Mouse (Mus musculus) stomach, embryonic 15.5 days (tissue): ENCODE measurements around the gene Foxp1. TPM values are rescaled to one million over a fixed set of nuclear protein-coding genes. Genes with fewer than 3 reads are reported as not detected.

Source experiments
- ATAC-seq: fragments of 200-750 bp; cut with Nextera tagmentation; 2 replicates; pipeline ENCODE4 v1.8.0; 2017; ENCODE audit warnings: low read depth, moderate number of reproducible peaks, moderate TSS enrichment; ENCODE audit not compliant: insufficient read depth, low FRiP score
- H3K27ac ChIP-seq: fragments of 300-500 bp; sonication (generic); 2 replicates; pipeline ENCODE4 v1.5.1; 2015; ENCODE audit warnings: mild to moderate bottlenecking, inconsistent platforms
- H3K27me3 ChIP-seq: fragments of 300-500 bp; sonication (generic); replicated peaks from 2 replicates; pipeline ENCODE4 v1.6.1; 2015; ENCODE audit warnings: inconsistent platforms
- H3K36me3 ChIP-seq: fragments of 300-500 bp; sonication (generic); 2 replicates; pipeline ENCODE4 v1.6.1; 2015; ENCODE audit warnings: inconsistent platforms
- H3K4me1 ChIP-seq: fragments of 300-500 bp; sonication (generic); 2 replicates; pipeline ENCODE4 v1.6.1; 2015; ENCODE audit warnings: inconsistent platforms
- H3K4me2 ChIP-seq: fragments of 300-500 bp; sonication (generic); 2 replicates; pipeline ENCODE4 v1.6.1; 2015; ENCODE audit warnings: mild to moderate bottlenecking, inconsistent platforms
- H3K4me3 ChIP-seq: fragments of 300-500 bp; sonication (generic); replicated peaks from 2 replicates; pipeline ENCODE4 v1.5.1; 2015; ENCODE audit warnings: inconsistent platforms
- H3K9ac ChIP-seq: fragments of 300-500 bp; sonication (generic); 2 replicates; pipeline ENCODE4 v1.6.1; 2015; ENCODE audit warnings: inconsistent platforms
- H3K9me3 ChIP-seq: fragments of 300-500 bp; sonication (generic); 2 replicates; pipeline ENCODE4 v1.6.1; 2016; ENCODE audit warnings: inconsistent platforms
- WGBS: fragments of 180-500 bp; shearing (Covaris S2); methylation state at CpG from one replicate; pipeline ENCODE4 v1.1.7; 2015; 5-methylcytosine and 5-hydroxymethylcytosine counted together
- polyA plus RNA-seq: library from polyadenylated mRNA; unstranded; fragments of >200 nt; fragmentation: Nextera tagmentation; extraction: Ambion mirVana; gene quantifications from 2 replicates; pipeline ENCODE4 v1.2.1, GENCODE M21; 2015

Foxp1 gene
- polyA plus RNA-seq, 1 experiment from 2014 or later, result 105 TPM

- no peak overlapping the region for H3K4me3 ChIP-seq
- H3K36me3 ChIP-seq, result no peaks in the 10 kb centered on the region
- H3K9ac ChIP-seq, result no peak overlapping the region
- 60% methylated on average over 7 of the region's 7 CpGs for WGBS
- H3K4me1 ChIP-seq, result peaks cover 13% of the 10 kb centered on the region
- no peak overlapping the region for H3K4me2 ChIP-seq
- no peaks in the 10 kb centered on the region for H3K27me3 ChIP-seq
- 0 out of 2 replicates have a peak, but pooled peaks have one; percentile 16 for ATAC-seq
- no peaks in the 10 kb centered on the region for H3K9me3 ChIP-seq
- no peak overlapping the region for H3K27ac ChIP-seq
These were observed 143.4 kb downstream of the Foxp1 start for GRCm38 (mm10) chr6:99378997-99379710.

- Histone ChIP-seq H3K9me3 (no peaks in the 10 kb centered on the region), H3K4me3 (no peak overlapping the region), H3K4me1 (peaks cover 16% of the 10 kb centered on the region), H3K36me3 (no peaks in the 10 kb centered on the region), H3K4me2 (no peak overlapping the region), H3K27ac (no peak overlapping the region), H3K27me3 (no peaks in the 10 kb centered on the region), H3K9ac (no peak overlapping the region)
- no peak for ATAC-seq
- WGBS, result 72% methylated on average over 4 of the region's 4 CpGs
These were observed 144.8 kb downstream of the Foxp1 start for GRCm38 (mm10) chr6:99377716-99378115.

- Histone ChIP-seq H3K27me3 (no peaks in the 10 kb centered on the region), H3K36me3 (no peaks in the 10 kb centered on the region), H3K9me3 (no peaks in the 10 kb centered on the region), H3K4me3 (no peak overlapping the region), H3K4me2 (no peak overlapping the region), H3K27ac (no peak overlapping the region), H3K4me1 (peaks cover 16% of the 10 kb centered on the region), H3K9ac (no peak overlapping the region)
- ATAC-seq, result no peak
- 66% methylated on average over 2 of the region's 2 CpGs for WGBS
These were observed 145.4 kb downstream of the Foxp1 start for GRCm38 (mm10) chr6:99377131-99377530.

- no peak for ATAC-seq
- Histone ChIP-seq H3K4me1 (peaks cover 16% of the 10 kb centered on the region), H3K4me3 (no peak overlapping the region), H3K9me3 (no peaks in the 10 kb centered on the region), H3K4me2 (no peak overlapping the region), H3K27ac (no peak overlapping the region), H3K36me3 (no peaks in the 10 kb centered on the region), H3K27me3 (no peaks in the 10 kb centered on the region), H3K9ac (no peak overlapping the region)
- 82% methylated on average over 8 of the region's 8 CpGs for WGBS
These were observed 145.8 kb downstream of the Foxp1 start for GRCm38 (mm10) chr6:99376721-99377120.

GRCm38 (mm10) chr6:99375865-99376264, 146.7 kb downstream of the Foxp1 start:
- Histone ChIP-seq H3K4me3 (no peak overlapping the region), H3K27me3 (no peaks in the 10 kb centered on the region), H3K36me3 (no peaks in the 10 kb centered on the region), H3K9ac (no peak overlapping the region), H3K4me2 (no peak overlapping the region), H3K27ac (peak overlapping the region; percentile 49; the same call in 1 of the 2 replicates), H3K9me3 (no peaks in the 10 kb centered on the region), H3K4me1 (peaks cover 16% of the 10 kb centered on the region)
- WGBS, result 62% methylated on average over 6 of the region's 6 CpGs
- ATAC-seq, result no peak

GRCm38 (mm10) chr6:99375376-99375775, 147.1 kb downstream of the Foxp1 start:
- WGBS, result 56% methylated on average over 4 of the region's 4 CpGs
- Histone ChIP-seq H3K9ac (no peak overlapping the region), H3K4me3 (no peak overlapping the region), H3K36me3 (no peaks in the 10 kb centered on the region), H3K27ac (peak overlapping the region; percentile 49), H3K9me3 (no peaks in the 10 kb centered on the region), H3K4me1 (peaks cover 16% of the 10 kb centered on the region), H3K4me2 (no peak overlapping the region), H3K27me3 (no peaks in the 10 kb centered on the region)
- no peak for ATAC-seq

- peaks cover 19% of the 10 kb centered on the region for H3K4me1 ChIP-seq
- H3K9ac ChIP-seq, result no peak overlapping the region
- H3K4me3 ChIP-seq, result no peak overlapping the region
- no peak overlapping the region for H3K4me2 ChIP-seq
- peak overlapping the region; percentile 55; the same call in 1 of the 2 replicates for H3K27ac ChIP-seq
- ATAC-seq, result no peak
- no peaks in the 10 kb centered on the region for H3K9me3 ChIP-seq
- H3K27me3 ChIP-seq, result no peaks in the 10 kb centered on the region
- 59% methylated on average over 19 of the region's 19 CpGs for WGBS
- H3K36me3 ChIP-seq, result no peaks in the 10 kb centered on the region
These were observed 147.9 kb downstream of the Foxp1 start for GRCm38 (mm10) chr6:99374448-99375271.

GRCm38 (mm10) chr6:99372427-99372826, 150.1 kb downstream of the Foxp1 start:
- 62% methylated on average over 5 of the region's 5 CpGs for WGBS
- Histone ChIP-seq H3K36me3 (no peaks in the 10 kb centered on the region), H3K9ac (no peak overlapping the region), H3K27me3 (no peaks in the 10 kb centered on the region), H3K27ac (no peak overlapping the region), H3K4me2 (no peak overlapping the region), H3K9me3 (no peaks in the 10 kb centered on the region), H3K4me3 (no peak overlapping the region), H3K4me1 (peaks cover 20% of the 10 kb centered on the region)
- ATAC-seq, result no peak

GRCm38 (mm10) chr6:99372016-99372415, 150.5 kb downstream of the Foxp1 start:
- H3K27me3 ChIP-seq, result no peaks in the 10 kb centered on the region
- no peaks in the 10 kb centered on the region for H3K36me3 ChIP-seq
- H3K4me1 ChIP-seq, result peaks cover 20% of the 10 kb centered on the region
- no peak for ATAC-seq
- H3K9ac ChIP-seq, result no peak overlapping the region
- no peak overlapping the region for H3K4me3 ChIP-seq
- WGBS, result 49% methylated on average over 6 of the region's 6 CpGs
- no peaks in the 10 kb centered on the region for H3K9me3 ChIP-seq
- H3K27ac ChIP-seq, result no peak overlapping the region
- H3K4me2 ChIP-seq, result no peak overlapping the region

- no peaks in the 10 kb centered on the region for H3K36me3 ChIP-seq
- H3K9me3 ChIP-seq, result no peaks in the 10 kb centered on the region
- no peak overlapping the region for H3K9ac ChIP-seq
- H3K4me3 ChIP-seq, result no peak overlapping the region
- 77% methylated on average over 2 of the region's 2 CpGs for WGBS
- no peak for ATAC-seq
- no peak overlapping the region for H3K4me2 ChIP-seq
- no peaks in the 10 kb centered on the region for H3K27me3 ChIP-seq
- H3K4me1 ChIP-seq, result peaks cover 13% of the 10 kb centered on the region
- peak overlapping the region; percentile 5 for H3K27ac ChIP-seq
These were observed 152.6 kb downstream of the Foxp1 start for GRCm38 (mm10) chr6:99369931-99370330.

GRCm38 (mm10) chr6:99369156-99369555, 153.4 kb downstream of the Foxp1 start:
- Histone ChIP-seq H3K36me3 (no peaks in the 10 kb centered on the region), H3K27ac (peak overlapping the region; percentile 5; the same call in 1 of the 2 replicates), H3K4me1 (peaks cover 6% of the 10 kb centered on the region), H3K9me3 (no peaks in the 10 kb centered on the region), H3K27me3 (no peaks in the 10 kb centered on the region), H3K9ac (no peak overlapping the region), H3K4me3 (no peak overlapping the region), H3K4me2 (no peak overlapping the region)
- 83% methylated on average over 3 of the region's 3 CpGs for WGBS
- no peak for ATAC-seq

- Histone ChIP-seq H3K4me3 (no peak overlapping the region), H3K27ac (no peak overlapping the region), H3K36me3 (no peaks in the 10 kb centered on the region), H3K4me1 (0 out of 2 replicates have a peak, but pooled peaks cover 4% of the 10 kb centered on the region), H3K9ac (no peak overlapping the region), H3K9me3 (no peaks in the 10 kb centered on the region), H3K27me3 (no peaks in the 10 kb centered on the region), H3K4me2 (no peak overlapping the region)
- no peak for ATAC-seq
- WGBS, result 69% methylated on average over 4 of the region's 4 CpGs
These were observed 154.3 kb downstream of the Foxp1 start for GRCm38 (mm10) chr6:99368118-99368753.
